Mouse (Mus musculus): ENCODE measurements around the gene Tbc1d22a.

DNA sequence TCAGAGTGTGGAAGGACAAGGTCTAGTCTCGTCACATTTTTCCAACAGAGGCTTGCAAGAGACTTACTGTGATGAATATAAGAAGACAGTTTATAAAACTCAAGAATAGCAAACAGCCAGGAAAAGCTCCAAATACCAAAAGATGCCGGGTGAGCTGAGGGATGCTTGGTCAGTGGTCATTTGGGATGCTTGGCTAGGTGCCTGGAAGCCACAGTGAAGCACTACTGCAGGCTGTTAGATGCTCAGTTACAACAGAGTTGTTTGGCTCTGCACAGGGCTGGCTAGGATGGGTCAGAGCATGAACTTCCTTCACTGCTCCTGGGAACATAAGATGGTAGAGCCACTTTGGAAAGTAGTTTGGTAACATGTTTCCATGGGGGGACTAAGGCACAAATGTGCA lies 230.0 kb downstream of the Tbc1d22a start:
- no peak for TF ChIP-seq CTCF (IDR thresholded peaks at IDR 0.05; ENCODE audit: control insufficient read depth, insufficient read depth, low read length)
- TF ChIP-seq POLR2A (IDR thresholded peaks at IDR 0.05; ENCODE audit: borderline replicate concordance, control insufficient read depth, low read depth, low read length) = no peak

Measured in bone marrow, adult 2 months (tissue).